Mouse (Mus musculus) cerebellum, adult 2 months (tissue): ENCODE measurements around the gene Anp32e.

ENCODE experiments used
- CTCF ChIP-seq: fragments of 200-500 bp; IDR thresholded peaks from 2 replicates; pipeline ENCODE4 v1.5.1; 2011; ENCODE audit warnings: low read depth, mild to moderate bottlenecking, control low read depth, low read length, moderate library complexity, borderline replicate concordance; ENCODE audit not compliant: insufficient read depth
- POLR2A ChIP-seq: fragments of 200-500 bp; IDR thresholded peaks from 2 replicates; pipeline ENCODE4 v1.6.1; 2011; ENCODE audit warnings: low read length, control low read depth, borderline replicate concordance; ENCODE audit not compliant: insufficient read depth

GRCm38 (mm10) chr3:95902643-95903042 lies 26.4 kb upstream of the Anp32e start:
- TF ChIP-seq POLR2A (no peak), CTCF (no peak)
